Mouse (Mus musculus): ENCODE data around the gene Arhgap33.
"Not testable (repeated sequence)": the region's sequence is repeated elsewhere in the genome, so short reads cannot be mapped to it uniquely, and the experiment has no call there.

The Arhgap33 gene

DNA sequence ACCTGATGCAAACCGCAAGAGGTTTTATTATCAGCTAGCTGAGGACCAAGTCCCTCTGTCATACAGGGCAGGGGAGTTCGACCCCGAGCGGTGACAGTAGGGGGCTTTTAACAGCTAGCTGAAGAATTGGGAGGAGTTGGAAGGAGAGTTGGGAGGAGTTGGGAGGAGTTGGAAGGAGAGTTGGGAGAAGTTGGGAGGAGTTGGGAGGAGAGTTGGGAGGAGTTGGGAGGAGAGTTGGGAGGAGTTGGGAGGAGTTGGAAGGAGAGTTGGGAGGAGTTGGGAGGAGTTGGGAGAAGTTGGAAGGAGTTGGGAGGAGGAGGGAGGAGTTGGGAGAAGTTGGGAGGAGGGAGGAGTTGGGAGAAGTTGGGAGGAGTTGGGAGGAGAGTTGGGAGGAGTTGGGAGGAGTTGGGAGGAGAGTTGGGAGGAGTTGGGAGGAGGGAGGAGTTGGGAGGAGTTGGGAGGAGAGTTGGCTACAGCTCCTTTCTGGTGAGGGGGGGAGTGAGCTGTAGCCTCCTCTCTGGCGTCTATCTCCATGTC is 39.3 kb downstream of the Arhgap33 start:
- not testable (repeated sequence) for DNase-seq (ENCODE audit: low spot score)

DNA sequence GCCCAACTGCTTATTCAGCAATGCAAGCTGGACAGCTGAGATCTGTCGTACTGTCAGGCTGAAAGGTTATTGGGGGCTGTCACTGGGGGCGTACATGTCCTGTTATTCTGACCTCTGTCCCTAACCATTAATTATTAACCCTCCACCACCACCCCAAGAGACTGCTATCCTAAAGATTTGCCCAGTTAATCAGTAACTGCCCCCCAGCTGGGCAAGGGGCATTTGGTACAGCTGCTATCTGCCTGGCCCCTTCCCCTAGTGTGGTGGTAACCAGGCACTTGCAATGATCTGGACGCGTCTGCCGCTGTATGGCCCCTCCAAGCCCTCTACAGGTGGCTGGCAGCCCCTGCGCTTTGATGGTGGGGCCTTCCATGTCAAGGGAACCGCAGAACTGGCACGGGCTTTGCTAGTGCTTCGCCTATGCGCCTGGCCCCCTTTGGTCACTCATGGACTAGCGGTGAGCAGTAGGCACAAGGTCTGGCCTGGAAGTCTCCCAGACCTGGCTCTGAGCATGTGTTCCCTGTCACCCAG is 41.4 kb downstream of the Arhgap33 start, which contains the start of gene Prodh2:
TSS of gene Prodh2 (plus strand) at position 222 of the 531 bp plus-strand sequence.
- no peak for DNase-seq (ENCODE audit: low spot score)

DNA sequence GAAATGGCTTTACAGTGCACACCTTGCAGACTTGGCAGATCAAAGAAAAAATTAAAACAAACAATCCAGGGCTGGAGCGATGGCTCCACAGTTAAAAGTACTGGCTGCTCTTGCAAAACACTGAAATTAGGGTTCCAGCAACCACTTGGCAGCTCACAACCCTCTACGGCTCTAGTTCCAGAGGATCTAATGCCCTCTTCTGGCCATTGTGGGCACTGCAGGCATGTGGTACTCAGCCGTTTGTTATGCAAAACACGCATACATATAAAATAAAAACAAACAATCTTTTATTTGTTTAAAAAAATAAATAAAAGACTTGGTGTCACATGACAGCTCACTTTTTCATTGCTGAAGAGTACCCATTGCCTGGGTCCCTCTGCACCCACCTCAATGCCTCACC is 42.1 kb downstream of the Arhgap33 start:
- peak; percentile 25 for DNase-seq (ENCODE audit: low spot score)

DNA sequence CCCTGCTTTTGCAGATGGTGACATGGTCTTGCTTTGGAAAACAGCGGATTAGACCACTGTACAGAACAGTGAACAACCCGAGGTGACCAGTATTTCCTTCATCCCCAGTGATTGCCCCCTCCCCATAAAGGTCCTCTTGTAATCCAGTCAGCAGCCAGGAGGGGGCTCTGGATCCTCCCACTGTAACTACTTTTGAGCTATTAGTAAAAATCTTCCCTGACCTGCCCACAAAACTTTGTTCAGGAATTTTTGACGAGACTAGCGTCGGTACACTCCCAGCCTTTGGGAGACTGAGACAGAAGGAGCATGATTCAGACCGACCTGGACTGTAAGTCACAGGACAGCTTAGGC is 43.9 kb downstream of the Arhgap33 start:
- DNase-seq (ENCODE audit: low spot score) = no peak

DNA sequence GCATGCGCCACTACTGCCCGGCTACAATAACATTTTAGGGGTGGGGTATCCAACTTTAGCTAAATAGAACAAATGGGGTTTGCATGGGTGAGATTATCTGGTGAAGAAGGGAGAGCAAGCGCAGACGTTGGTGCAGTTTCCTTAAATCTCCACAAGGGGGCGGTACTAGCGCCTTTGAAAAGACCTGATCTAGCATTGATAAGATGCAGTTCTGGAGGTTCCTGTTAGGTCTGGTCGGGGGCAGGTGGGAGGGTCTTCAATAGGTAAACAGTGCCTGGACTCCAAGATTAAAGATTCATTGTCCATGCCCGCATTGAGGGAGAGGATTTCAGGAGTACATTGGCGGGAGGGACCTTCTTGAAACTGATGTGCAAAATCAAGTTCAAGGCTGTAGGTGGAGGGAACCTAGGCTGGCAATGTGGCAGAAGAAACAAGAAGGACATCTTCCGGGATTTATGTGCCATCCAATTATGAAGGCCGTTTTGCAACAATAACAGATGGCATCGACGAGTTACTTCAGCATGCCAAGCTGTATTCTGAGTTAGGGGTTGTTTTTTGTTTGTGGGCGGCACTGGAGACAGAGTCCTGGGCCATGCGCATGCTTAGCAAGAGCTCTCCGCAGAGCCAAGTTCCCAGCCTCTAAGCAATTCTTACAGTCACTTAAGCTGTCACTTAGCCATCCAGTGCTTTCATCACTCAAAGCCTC is 44.5 kb downstream of the Arhgap33 start:
- DNase-seq (ENCODE audit: low spot score) = peak; percentile 23

DNA sequence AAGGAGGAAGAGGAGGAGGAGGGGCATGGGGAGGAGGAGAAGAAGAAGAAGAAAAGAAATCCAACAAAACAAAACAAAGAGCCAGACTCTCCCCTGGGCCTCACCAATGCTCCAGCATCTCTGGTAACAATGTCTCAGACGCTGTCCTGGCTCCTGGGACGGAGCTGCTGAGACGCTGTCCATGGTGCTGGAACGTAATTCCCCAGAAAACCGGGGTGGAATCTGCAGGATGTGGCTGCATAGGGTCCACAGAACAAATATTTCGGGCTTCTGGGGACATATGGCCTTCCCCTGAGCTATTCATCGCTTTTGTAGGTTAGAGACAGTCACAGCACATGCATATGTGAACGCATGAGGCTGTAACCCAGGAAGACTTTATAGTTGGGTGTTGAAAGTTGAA is 50.6 kb downstream of the Arhgap33 start:
- DNase-seq (ENCODE audit: low spot score) = no peak

DNA sequence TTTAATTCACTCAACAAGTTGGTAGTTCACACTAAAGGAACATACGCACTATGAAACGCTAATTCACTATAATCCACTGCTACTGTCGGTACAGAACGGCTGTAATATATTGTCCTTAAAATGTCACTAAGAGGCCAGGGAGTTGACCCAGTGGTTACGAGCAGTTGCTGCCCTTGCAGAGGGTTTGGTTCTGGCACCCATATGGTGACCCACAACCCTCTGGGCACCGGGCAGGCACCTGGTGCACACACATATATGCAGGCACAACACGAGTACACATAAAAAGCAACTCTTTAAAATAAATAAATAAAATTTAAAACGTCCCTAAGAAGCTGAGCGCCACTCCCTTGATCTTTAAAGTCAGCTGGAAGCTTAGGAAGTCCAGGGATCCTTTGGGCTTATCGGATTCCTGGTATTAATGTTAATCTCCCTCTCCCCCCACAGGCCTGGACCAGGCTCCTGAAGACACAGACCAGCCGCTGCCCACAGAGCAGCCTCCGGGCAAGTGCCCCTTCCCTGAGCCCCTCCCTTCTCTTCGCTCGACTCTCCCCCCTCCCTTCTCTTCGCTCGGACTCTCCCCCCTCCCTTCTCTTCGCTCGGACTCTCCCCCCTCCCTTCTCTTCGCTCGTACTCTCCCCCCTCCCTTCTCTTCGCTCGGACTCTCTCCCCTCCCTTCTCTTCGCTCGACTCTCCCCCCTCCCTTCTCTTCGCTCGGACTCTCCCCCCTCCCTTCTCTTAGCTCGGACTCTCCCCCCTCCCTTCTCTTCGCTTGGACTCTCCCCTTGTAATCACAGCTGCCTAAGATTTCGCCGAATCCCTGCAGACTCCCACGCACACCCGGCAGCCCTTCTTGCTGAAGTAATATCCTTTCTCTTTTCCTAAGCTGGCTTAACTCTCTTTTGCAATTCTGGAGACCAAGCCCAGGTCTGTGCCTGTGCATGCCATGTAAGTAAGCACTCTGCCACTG is 57.2 kb downstream of the Arhgap33 start:
- no peak for DNase-seq (ENCODE audit: low spot score)

DNA sequence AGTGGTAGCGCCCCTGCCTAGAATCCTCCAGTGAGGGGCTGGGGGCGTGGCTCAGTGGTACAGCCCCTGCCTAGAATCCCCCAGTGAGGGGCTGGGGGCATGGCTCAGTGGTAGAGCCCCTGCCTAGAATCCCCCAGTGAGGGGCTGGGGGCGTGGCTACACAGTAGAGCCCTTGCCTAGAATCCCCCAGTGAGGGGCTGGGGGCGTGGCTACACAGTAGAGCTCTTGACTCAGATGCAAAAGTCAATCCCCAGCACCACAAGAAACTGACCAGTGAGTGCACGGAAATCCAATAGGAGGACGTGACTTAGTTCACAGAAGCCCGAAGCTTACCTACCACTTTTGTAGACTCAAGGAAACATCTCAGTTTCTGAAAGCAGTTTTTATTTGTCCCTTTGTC is 58.7 kb downstream of the Arhgap33 start:
- not testable (repeated sequence) for DNase-seq (ENCODE audit: low spot score)

DNA sequence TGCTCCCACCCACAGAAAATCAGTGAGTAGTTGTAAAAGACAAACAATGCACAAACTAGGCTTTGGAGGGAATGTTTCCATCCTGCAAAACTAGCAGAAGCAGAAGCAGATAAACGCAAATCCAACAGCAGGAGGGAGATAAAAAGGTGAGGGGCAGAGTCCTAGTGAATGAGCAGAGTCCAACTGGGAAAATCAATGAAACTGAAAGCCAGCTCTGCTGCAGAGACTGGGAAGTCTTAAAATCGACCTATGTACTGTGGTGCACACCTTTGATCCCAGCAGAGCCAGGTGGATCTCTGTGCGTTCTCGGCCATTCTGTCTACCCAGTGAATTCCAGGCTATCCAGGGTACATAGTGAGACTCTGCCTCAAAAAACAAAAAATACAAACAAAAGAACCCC is 59.9 kb downstream of the Arhgap33 start:
- DNase-seq (ENCODE audit: low spot score) = no peak

DNA sequence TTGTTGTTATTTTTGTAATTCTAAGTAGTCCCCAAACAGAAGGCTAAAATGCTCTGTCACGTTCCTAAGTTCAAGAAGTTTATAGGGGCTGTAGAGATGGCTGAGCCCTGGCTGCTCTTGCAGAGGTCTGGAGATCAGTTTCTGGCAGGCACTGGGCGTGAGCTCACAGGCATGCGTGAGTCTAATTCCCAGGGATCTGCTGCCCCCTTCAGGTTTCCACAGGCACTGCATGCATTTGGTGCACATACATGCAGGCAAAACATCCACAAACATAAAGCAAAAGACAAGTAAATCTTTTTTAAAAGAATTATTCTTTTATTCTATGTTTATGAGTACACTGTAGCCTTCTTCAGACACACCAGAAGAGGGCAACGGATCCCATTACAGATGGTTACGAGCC is 62.4 kb downstream of the Arhgap33 start:
- no peak for DNase-seq (ENCODE audit: low spot score)

Measured in left cerebral cortex, adult 11 months (tissue).